Mouse (Mus musculus) MEL (cell line): ENCODE results near the gene Dnajc2. TPM values are rescaled to one million over a fixed set of nuclear protein-coding genes. Genes with fewer than 3 reads are reported as not detected.
"Not testable (repeated sequence)": the region's sequence is repeated elsewhere in the genome, so short reads cannot be mapped to it uniquely, and the experiment has no call there.

Experiments
- DNase-seq: peaks from one replicate; pipeline ENCODE4 v3.0.0; 2011; ENCODE audit warnings: low read depth, low spot score
- H3K27ac ChIP-seq: 2 replicates; pipeline ENCODE4 v1.5.1; 2012; ENCODE audit warnings: low read depth, mild to moderate bottlenecking, control low read depth, low read length, moderate library complexity; ENCODE audit not compliant: control insufficient read depth
- H3K27me3 ChIP-seq, 2 experiments: fragments of 150-350 bp in 1 of 2; sonication (generic) in 1 of 2; 2 replicates each; pipeline ENCODE4 v1.6.1; 2012; ENCODE audit warnings: low read length in 2 of 2, mild to moderate bottlenecking in 2 of 2, improper control_type of control experiment in 1 of 2, moderate library complexity in 1 of 2; ENCODE audit not compliant: insufficient read depth in 2 of 2, control insufficient read depth in 1 of 2
- H3K36me3 ChIP-seq, 2 experiments: 2 replicates each; pipeline ENCODE4 v1.6.1; 2012 to 2014; ENCODE audit warnings: low read length in 2 of 2, improper control_type of control experiment in 1 of 2, inconsistent platforms in 1 of 2, mild to moderate bottlenecking in 1 of 2; ENCODE audit not compliant: insufficient read depth in 2 of 2, control insufficient read depth in 1 of 2
- H3K4me1 ChIP-seq, 2 experiments: fragments of 150-350 bp in 1 of 2; sonication (generic) in 1 of 2; 2 replicates each; pipeline ENCODE4 v1.6.1; 2012; ENCODE audit warnings: low read length in 2 of 2, improper control_type of control experiment in 1 of 2, mild to moderate bottlenecking in 1 of 2; ENCODE audit not compliant: insufficient read depth in 2 of 2, control insufficient read depth in 1 of 2
- H3K4me3 ChIP-seq, 2 experiments: fragments of 150-350 bp in 1 of 2; sonication (generic) in 1 of 2; 2 replicates each; pipeline ENCODE4 v1.5.1; 2012; ENCODE audit warnings: low read depth in 2 of 2, low read length in 2 of 2, mild to moderate bottlenecking in 2 of 2, moderate library complexity in 2 of 2, control low read depth in 1 of 2, improper control_type of control experiment in 1 of 2; ENCODE audit not compliant: control insufficient read depth in 1 of 2, insufficient read depth in 1 of 2
- H3K79me2 ChIP-seq: 2 replicates; pipeline ENCODE4 v1.6.1; 2012; ENCODE audit warnings: mild to moderate bottlenecking, low read length, moderate library complexity; ENCODE audit not compliant: control insufficient read depth, poor library complexity, insufficient read depth
- H3K9ac ChIP-seq: 2 replicates; pipeline ENCODE4 v1.6.1; 2012; ENCODE audit warnings: low read depth, mild to moderate bottlenecking, control low read depth, low read length, moderate library complexity; ENCODE audit not compliant: control insufficient read depth, poor library complexity, severe bottlenecking
- H3K9me3 ChIP-seq: fragments of 150-350 bp; sonication (generic); replicated peaks from 2 replicates; pipeline ENCODE4 v1.6.1; 2012; ENCODE audit warnings: mild to moderate bottlenecking, low read length, improper control_type of control experiment, moderate library complexity; ENCODE audit not compliant: insufficient read depth
- BHLHE40 ChIP-seq: IDR thresholded peaks from 2 replicates; pipeline ENCODE4 v1.6.1; 2012; ENCODE audit warnings: low read depth, mild to moderate bottlenecking, inconsistent platforms, low read length, improper control_type of control experiment, borderline replicate concordance
- E2F4 ChIP-seq: IDR thresholded peaks from 2 replicates; pipeline ENCODE4 v1.6.1; 2011; ENCODE audit warnings: low read depth, low read length, improper control_type of control experiment, borderline replicate concordance
- GABPA ChIP-seq: IDR thresholded peaks from 2 replicates; pipeline ENCODE4 v1.6.1; 2012; ENCODE audit warnings: low read depth, mild to moderate bottlenecking, inconsistent platforms, low read length, improper control_type of control experiment, moderate library complexity
- KAT2A ChIP-seq: conservative IDR thresholded peaks from 2 replicates; pipeline ENCODE4 v1.6.1; 2012; ENCODE audit warnings: low read depth, low read length, improper control_type of control experiment, inconsistent platforms
- MAZ ChIP-seq: IDR thresholded peaks from 2 replicates; pipeline ENCODE4 v1.6.1; 2012; ENCODE audit warnings: low read depth, mild to moderate bottlenecking, inconsistent platforms, low read length, improper control_type of control experiment
- MEF2A ChIP-seq: IDR thresholded peaks from 2 replicates; pipeline ENCODE4 v1.6.1; 2014; ENCODE audit warnings: low read depth, mild to moderate bottlenecking, inconsistent platforms, low read length, improper control_type of control experiment; ENCODE audit not compliant: poor library complexity, insufficient replicate concordance, severe bottlenecking; ENCODE audit errors: extremely low read depth
- MXI1 ChIP-seq: IDR thresholded peaks from 2 replicates; pipeline ENCODE4 v1.6.1; 2011; ENCODE audit warnings: mild to moderate bottlenecking, low read depth, low read length, improper control_type of control experiment
- MYB ChIP-seq: IDR thresholded peaks from 2 replicates; pipeline ENCODE4 v1.6.1; 2011; ENCODE audit warnings: mild to moderate bottlenecking, low read depth, low read length, improper control_type of control experiment
- POLR2AphosphoS2 ChIP-seq: IDR thresholded peaks from 2 replicates; pipeline ENCODE4 v1.6.1; 2011; ENCODE audit warnings: low read length, improper control_type of control experiment
- SIN3A ChIP-seq: IDR thresholded peaks from 2 replicates; pipeline ENCODE4 v1.6.1; 2012; ENCODE audit warnings: low read length, improper control_type of control experiment, inconsistent platforms
- TAL1 ChIP-seq: IDR thresholded peaks from 2 replicates; pipeline ENCODE4 v1.6.1; 2012; ENCODE audit warnings: mild to moderate bottlenecking, inconsistent platforms, low read length, moderate library complexity, mixed read lengths
- TBP ChIP-seq: IDR thresholded peaks from 2 replicates; pipeline ENCODE4 v1.8.0; 2011; ENCODE audit warnings: low read depth, low read length, improper control_type of control experiment
- ZNF384 ChIP-seq: IDR thresholded peaks from 2 replicates; pipeline ENCODE4 v1.6.1; 2012; ENCODE audit warnings: low read depth, mild to moderate bottlenecking, inconsistent platforms, low read length, improper control_type of control experiment
- polyA plus RNA-seq, 2 experiments: library from polyadenylated mRNA; stranded (reverse) in 1 of 2; unstranded in 1 of 2; fragments of >175 nt in 1 of 2; fragments of >200 nt in 1 of 2; gene quantifications; 2 replicates each; pipeline versions ENCODE4 v1.2.1 to v1.2.4; 2012; ENCODE audit warnings: low replicate concordance in 2 of 2, low read depth in 1 of 2; ENCODE audit not compliant: insufficient read length in 2 of 2, insufficient read depth in 1 of 2, missing spikeins in 1 of 2
- total RNA-seq: library from RNA; depleted of rRNA; stranded (reverse); fragments of 300-350 nt; gene quantifications from 2 replicates; pipeline ENCODE4 v1.2.3, GENCODE M21; 2012; rRNA removed

Gene Dnajc2
- total and polyA plus RNA-seq, 3 experiments, result 64.7 to 211 (median 199) TPM

GRCm38 (mm10) chr5:21712127-21712715, 72.8 kb downstream of the Dnajc2 start (continued):
- TF ChIP-seq BHLHE40 (no peak), POLR2AphosphoS2 (no peak), ZNF384 (no peak), MXI1 (no peak), GABPA (no peak), KAT2A (no peak), MYB (no peak), MAZ (no peak), E2F4 (no peak), TAL1 (peak; percentile 29; the same call in 1 of the 2 replicates), TBP (0 out of 2 replicates have a peak, but pooled peaks have one; percentile 14), SIN3A (no peak), MEF2A (no peak)

- DNase-seq, H3K79me2 ChIP-seq, H3K9me3 ChIP-seq, H3K27me3 ChIP-seq, H3K9ac ChIP-seq, H3K4me3 ChIP-seq, H3K27ac ChIP-seq: not testable (repeated sequence)
- Histone ChIP-seq H3K36me3 (peaks cover 0 to 16% of the 10 kb centered on the region in 2 experiments; a peak in 2 of 4 replicates), H3K4me1 (peaks cover 8 to 13% of the 10 kb centered on the region in 2 experiments)
These were observed 77.0 kb downstream of the Dnajc2 start for GRCm38 (mm10) chr5:21708011-21708410.

Other genes with a start within 250 kb of the Dnajc2 start
- gene Lrrc17, start 241.7 kb downstream of the Dnajc2 start, total RNA-seq, result not detected in 2 replicates
- gene Lrrc17, start 241.7 kb downstream of the Dnajc2 start, polyA plus RNA-seq, result not detected
- gene Fbxl13, start 139.6 kb downstream of the Dnajc2 start, total RNA-seq, result 0.13 and 0.23 TPM in 2 replicates
- under 1 TPM in 1 of 2 experiments, not detected in 1; 0.13 TPM for gene Fbxl13, start 139.6 kb downstream of the Dnajc2 start, polyA plus RNA-seq
- gene Armc10, start 139.4 kb downstream of the Dnajc2 start, total RNA-seq, result 57.5 and 60.4 TPM in 2 replicates
- gene Armc10, start 139.4 kb downstream of the Dnajc2 start, polyA plus RNA-seq, result 100 to 1,000 TPM in 1 of 2 experiments, 10 to 100 TPM in 1; 52.2 to 152 TPM
- 1.5 and 1.9 TPM in 2 replicates for gene Napepld, start 83.9 kb downstream of the Dnajc2 start, total RNA-seq
- 1 to 10 TPM in 1 of 2 experiments, not detected in 1; 3.0 TPM for gene Napepld, start 83.9 kb downstream of the Dnajc2 start, polyA plus RNA-seq
- 162 and 169 TPM in 2 replicates for gene Pmpcb, start 48.1 kb downstream of the Dnajc2 start, total RNA-seq
- gene Pmpcb, start 48.1 kb downstream of the Dnajc2 start, polyA plus RNA-seq, result 100 to 1,000 TPM; 172 to 265 TPM
- gene Psmc2, start within 50 bp of the Dnajc2 start, total RNA-seq, result 297 and 330 TPM in 2 replicates
- gene Psmc2, start within 50 bp of the Dnajc2 start, polyA plus RNA-seq, result 100 to 1,000 TPM; 316 to 356 TPM
- gene Slc26a5, start 80.4 kb upstream of the Dnajc2 start, total RNA-seq, result not detected in 2 replicates
- gene Slc26a5, start 80.4 kb upstream of the Dnajc2 start, polyA plus RNA-seq, result not detected